Mouse (Mus musculus) midbrain, embryonic 11.5 days (tissue): ENCODE results near the gene Meis3. TPM values are rescaled to one million over a fixed set of nuclear protein-coding genes. Genes with fewer than 3 reads are reported as not detected.

ENCODE experiments used
- ATAC-seq: fragments of 200-750 bp; cut with Nextera tagmentation; 2 replicates; pipeline ENCODE4 v1.8.0; 2017; ENCODE audit warnings: moderate TSS enrichment, moderate library complexity; ENCODE audit not compliant: low FRiP score
- DNase-seq: peaks from one replicate; pipeline ENCODE4 v3.0.0; 2015; ENCODE audit warnings: low spot score; ENCODE audit errors: missing footprints
- H3K27ac ChIP-seq: fragments of 300-500 bp; sonication (generic); 2 replicates; pipeline ENCODE4 v1.5.1; 2014; ENCODE audit warnings: low read depth, low read length
- H3K27me3 ChIP-seq: fragments of 300-500 bp; sonication (generic); 2 replicates; pipeline ENCODE4 v1.6.1; 2014; ENCODE audit warnings: mild to moderate bottlenecking, low read length, moderate library complexity, mixed read lengths; ENCODE audit not compliant: control insufficient read depth, insufficient read depth
- H3K36me3 ChIP-seq: fragments of 300-500 bp; sonication (generic); 2 replicates; pipeline ENCODE4 v1.6.1; 2014; ENCODE audit warnings: mild to moderate bottlenecking, low read length, moderate library complexity, mixed read lengths; ENCODE audit not compliant: control insufficient read depth, insufficient read depth
- H3K4me1 ChIP-seq: fragments of 300-500 bp; sonication (generic); 2 replicates; pipeline ENCODE4 v1.6.1; 2014; ENCODE audit warnings: low read length; ENCODE audit not compliant: control insufficient read depth, insufficient read depth
- H3K4me2 ChIP-seq: fragments of 300-500 bp; sonication (generic); 2 replicates; pipeline ENCODE4 v1.6.1; 2014; ENCODE audit warnings: mild to moderate bottlenecking, moderate library complexity
- H3K4me3 ChIP-seq: fragments of 300-500 bp; sonication (generic); 2 replicates; pipeline ENCODE4 v1.5.1; 2014; ENCODE audit warnings: low read depth, low read length
- H3K9ac ChIP-seq: fragments of 300-500 bp; sonication (generic); 2 replicates; pipeline ENCODE4 v1.6.1; 2014; ENCODE audit warnings: low read length
- H3K9me3 ChIP-seq: fragments of 300-500 bp; sonication (generic); 2 replicates; pipeline ENCODE4 v1.6.1; 2016; ENCODE audit warnings: low read length; ENCODE audit not compliant: control insufficient read depth
- WGBS: fragments of 180-500 bp; shearing (Covaris S2); extraction: QIAGEN DNeasy Blood & Tissue Kit; methylation state at CpG from one replicate; pipeline ENCODE4 v1.1.7; 2014; 5-methylcytosine and 5-hydroxymethylcytosine counted together
- polyA plus RNA-seq: library from polyadenylated mRNA; unstranded; fragments of >200 nt; fragmentation: Nextera tagmentation; extraction: Ambion mirVana; gene quantifications from 2 replicates; pipeline ENCODE4 v1.2.1, GENCODE M21; 2014

The Meis3 gene
- polyA plus RNA-seq, 1 experiment from 2014 or later, result 80.7 TPM

DNA sequence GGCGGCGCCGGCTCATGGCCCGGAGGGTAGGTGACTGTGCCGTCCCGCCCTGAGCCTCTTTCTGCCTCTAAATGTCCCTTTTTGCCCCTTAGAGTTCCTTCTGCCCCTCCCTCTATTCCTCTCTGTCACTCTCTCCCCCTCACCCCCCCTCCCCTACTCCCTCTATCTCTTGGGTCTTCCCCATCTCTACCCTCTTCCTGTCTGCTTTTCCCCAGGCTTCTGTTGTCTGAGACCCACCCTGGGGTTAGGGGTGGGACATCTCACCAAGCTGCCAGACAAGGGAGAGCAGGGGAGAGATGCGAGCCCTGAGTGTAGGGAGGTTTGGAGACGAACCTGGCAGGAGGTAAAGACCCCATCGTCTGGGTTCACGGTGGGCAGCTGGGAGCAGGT is 647 bp downstream of the Meis3 start:
- peaks cover 8% of the 10 kb centered on the region for H3K36me3 ChIP-seq
- WGBS, result 0% methylated on average over 10 of the region's 10 CpGs
- H3K27ac ChIP-seq, result peak overlapping the region; percentile 38; the same call in 1 of the 2 replicates
- DNase-seq (no peak), ATAC-seq (peak; percentile 45)
- no peaks in the 10 kb centered on the region for H3K27me3 ChIP-seq
- no peaks in the 10 kb centered on the region; the same call in 1 of the 2 replicates for H3K9me3 ChIP-seq
- H3K4me3 ChIP-seq, result peak overlapping the region; percentile 73
- peak overlapping the region; percentile 53 for H3K4me2 ChIP-seq
- H3K9ac ChIP-seq, result peak overlapping the region; percentile 86
- peaks cover 15% of the 10 kb centered on the region for H3K4me1 ChIP-seq

DNA sequence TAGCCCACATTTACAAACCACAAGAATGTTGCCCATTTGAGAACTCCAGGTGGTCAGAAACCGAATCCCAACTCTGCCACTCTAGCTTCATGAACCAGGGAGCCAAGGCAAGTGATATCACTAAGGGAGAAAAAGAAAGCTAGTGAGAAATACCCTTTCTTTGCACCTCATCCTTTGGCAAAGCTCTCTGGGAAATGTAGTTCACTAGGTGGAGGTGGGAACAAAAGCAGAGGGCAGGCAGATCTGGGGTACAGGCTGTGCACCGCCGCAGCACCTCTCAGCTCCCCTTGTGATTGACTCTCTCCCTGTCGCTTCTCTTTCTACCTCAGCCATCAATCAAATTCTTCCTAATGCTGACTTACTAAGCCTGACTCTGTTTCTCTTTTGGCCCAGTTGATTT is 3.2 kb downstream of the Meis3 start:
- H3K9ac ChIP-seq, result no peak overlapping the region
- H3K4me2 ChIP-seq, result no peak overlapping the region
- no peaks in the 10 kb centered on the region for H3K9me3 ChIP-seq
- 81% methylated on average over 4 of the region's 4 CpGs for WGBS
- H3K4me1 ChIP-seq, result peaks cover 10% of the 10 kb centered on the region
- no peak overlapping the region for H3K4me3 ChIP-seq
- peaks cover 8% of the 10 kb centered on the region for H3K36me3 ChIP-seq
- ATAC-seq (no peak), DNase-seq (peak; percentile 12)
- H3K27ac ChIP-seq, result no peak overlapping the region
- no peaks in the 10 kb centered on the region for H3K27me3 ChIP-seq

DNA sequence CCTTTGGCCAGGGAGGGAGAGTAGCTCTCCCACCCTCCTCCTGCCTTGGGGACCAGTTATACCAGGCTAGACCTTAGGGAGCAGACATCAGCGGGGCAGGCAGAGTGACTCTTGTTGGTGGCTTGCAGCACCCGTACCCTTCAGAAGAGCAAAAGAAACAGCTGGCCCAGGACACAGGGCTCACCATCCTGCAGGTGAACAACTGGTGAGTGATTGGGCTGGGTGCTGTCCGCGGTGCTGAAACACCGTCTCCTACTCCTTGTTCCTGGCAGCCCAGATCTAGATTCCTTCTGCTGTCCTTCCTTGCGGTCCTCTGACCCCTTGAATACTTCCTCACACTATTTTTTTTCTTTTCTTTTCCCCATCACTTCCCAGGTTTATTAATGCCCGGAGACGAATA is 8.8 kb downstream of the Meis3 start:
- H3K9ac ChIP-seq, result no peak overlapping the region

DNA sequence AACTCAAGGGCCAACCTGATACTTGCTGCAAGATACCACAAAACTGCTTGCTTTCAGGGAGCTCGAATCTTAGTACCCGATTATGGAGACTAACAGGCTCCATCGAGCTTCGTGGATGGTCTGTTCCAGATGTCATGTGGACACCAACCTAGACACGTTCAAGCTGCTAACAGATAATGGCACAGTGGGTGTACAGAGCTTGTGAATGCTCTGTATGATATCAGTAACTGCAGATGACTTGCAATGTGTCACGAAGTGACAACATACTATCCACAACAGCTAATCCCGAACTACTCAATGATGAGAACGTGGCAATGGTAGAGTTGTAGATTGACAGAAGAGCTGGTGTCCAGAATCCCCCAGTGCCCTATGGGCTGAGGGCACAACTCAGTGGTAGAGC is 12.6 kb downstream of the Meis3 start:
- no peak overlapping the region for H3K4me2 ChIP-seq
- 82% methylated on average over 8 of the region's 8 CpGs for WGBS
- ATAC-seq, result no peak
- H3K27ac ChIP-seq, result no peak overlapping the region
- no peak overlapping the region for H3K9ac ChIP-seq
- H3K4me3 ChIP-seq, result no peak overlapping the region
- no peak for DNase-seq
- H3K4me1 ChIP-seq, result no peaks in the 10 kb centered on the region
- peaks cover 6% of the 10 kb centered on the region for H3K36me3 ChIP-seq
- no peaks in the 10 kb centered on the region for H3K27me3 ChIP-seq
- no peaks in the 10 kb centered on the region for H3K9me3 ChIP-seq

More for the DNA sequence above, 8.8 kb downstream of the Meis3 start:
- Histone ChIP-seq H3K4me2 (no peak overlapping the region), H3K9me3 (no peaks in the 10 kb centered on the region), H3K4me3 (no peak overlapping the region), H3K27ac (no peak overlapping the region), H3K4me1 (no peaks in the 10 kb centered on the region), H3K27me3 (no peaks in the 10 kb centered on the region), H3K36me3 (peaks cover 14% of the 10 kb centered on the region)
- WGBS, result 29% methylated on average over 8 of the region's 8 CpGs
- peak; percentile 87 for DNase-seq
- ATAC-seq, result no peak

DNA sequence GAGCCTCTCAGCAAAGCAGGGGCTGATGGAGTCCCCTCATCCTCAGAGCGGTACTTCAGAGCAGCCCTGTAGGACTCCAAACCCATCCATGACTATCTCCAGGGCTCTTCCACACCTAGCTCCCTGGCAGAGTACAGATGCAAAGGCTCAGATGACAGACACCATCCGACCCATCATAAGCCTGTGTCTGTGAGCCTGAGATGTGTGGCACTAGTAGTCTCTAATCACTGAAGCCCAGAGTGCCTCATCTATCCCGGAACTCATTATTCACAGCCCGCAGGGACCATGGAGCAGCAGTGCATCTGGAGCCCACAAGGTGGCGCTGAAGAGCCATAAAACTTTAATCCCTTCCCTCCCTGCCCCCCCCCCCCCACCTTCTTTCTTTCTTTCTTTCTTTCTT is 17.4 kb downstream of the Meis3 start:
- 20% methylated on average over 5 of the region's 5 CpGs for WGBS
- H3K4me1 ChIP-seq, result no peaks in the 10 kb centered on the region
- no peak overlapping the region for H3K27ac ChIP-seq
- no peak overlapping the region for H3K4me2 ChIP-seq
- no peak overlapping the region for H3K4me3 ChIP-seq
- H3K9me3 ChIP-seq, result no peaks in the 10 kb centered on the region
- H3K9ac ChIP-seq, result no peak overlapping the region
- peak; percentile 56 for ATAC-seq
- peak; percentile 98 for DNase-seq
- H3K36me3 ChIP-seq, result peaks cover 4% of the 10 kb centered on the region; the same call in 1 of the 2 replicates
- H3K27me3 ChIP-seq, result no peaks in the 10 kb centered on the region

DNA sequence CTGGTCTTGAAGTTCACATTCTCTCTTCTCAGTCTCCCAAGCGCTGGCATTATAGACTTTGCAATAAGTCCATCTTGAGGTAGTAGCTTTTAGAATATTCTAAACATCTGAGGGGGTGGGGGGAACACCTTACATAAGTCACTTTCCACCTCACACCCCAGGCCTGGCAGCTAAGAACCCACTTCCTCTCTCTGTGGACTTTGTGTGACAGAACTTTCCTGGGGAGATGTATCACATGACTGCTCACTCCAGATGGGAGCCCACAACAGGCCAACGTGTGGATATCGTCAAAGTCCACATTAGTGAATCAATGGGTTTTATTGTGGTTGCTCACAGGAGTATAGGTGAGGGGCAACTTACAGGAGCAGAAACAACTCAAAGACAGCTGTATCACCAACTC is 18.8 kb downstream of the Meis3 start:
- no peak for ATAC-seq
- H3K4me2 ChIP-seq, result no peak overlapping the region
- no peaks in the 10 kb centered on the region for H3K9me3 ChIP-seq
- DNase-seq, result no peak
- H3K9ac ChIP-seq, result no peak overlapping the region
- no peak overlapping the region for H3K4me3 ChIP-seq
- H3K36me3 ChIP-seq, result peaks cover 7% of the 10 kb centered on the region; the same call in 1 of the 2 replicates
- no peaks in the 10 kb centered on the region for H3K27me3 ChIP-seq
- WGBS, result 63% methylated on average over 3 of the region's 3 CpGs
- no peak overlapping the region for H3K27ac ChIP-seq
- H3K4me1 ChIP-seq, result no peaks in the 10 kb centered on the region

- peaks cover 7% of the 10 kb centered on the region; the same call in 1 of the 2 replicates for H3K36me3 ChIP-seq
- no peak overlapping the region for H3K4me3 ChIP-seq
- H3K27me3 ChIP-seq, result no peaks in the 10 kb centered on the region
- no peak overlapping the region for H3K4me2 ChIP-seq
- H3K9ac ChIP-seq, result no peak overlapping the region
- ATAC-seq (no peak), DNase-seq (no peak)
- H3K27ac ChIP-seq, result no peak overlapping the region
- WGBS, result 83% methylated on average over 6 of the region's 6 CpGs
- H3K9me3 ChIP-seq, result no peaks in the 10 kb centered on the region
- H3K4me1 ChIP-seq, result no peaks in the 10 kb centered on the region
Observed at GRCm38 (mm10) chr7:16196616-16197015, 21.7 kb downstream of the Meis3 start.

DNA sequence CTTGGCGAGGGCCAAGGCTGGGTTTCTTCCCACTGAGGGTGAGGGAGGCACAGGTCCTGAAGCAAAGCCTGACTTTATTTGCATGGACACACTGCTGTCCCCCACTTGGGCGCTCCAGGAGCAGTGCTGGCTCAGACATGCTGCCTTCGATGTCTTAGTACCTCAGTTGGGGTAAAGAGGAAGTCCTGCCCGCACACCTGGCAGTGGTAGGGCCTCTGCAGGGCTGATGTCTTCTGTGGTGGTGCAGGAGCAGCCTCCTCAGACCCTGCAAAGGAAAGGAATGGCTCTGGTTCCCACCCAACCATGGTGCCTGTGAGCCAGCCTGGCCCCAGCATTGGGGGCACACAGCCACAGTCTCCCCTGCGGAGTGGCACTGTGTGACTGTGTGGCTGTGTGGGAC is 22.3 kb downstream of the Meis3 start:
- 85% methylated on average over 5 of the region's 5 CpGs for WGBS
- H3K9ac ChIP-seq, result no peak overlapping the region

DNA sequence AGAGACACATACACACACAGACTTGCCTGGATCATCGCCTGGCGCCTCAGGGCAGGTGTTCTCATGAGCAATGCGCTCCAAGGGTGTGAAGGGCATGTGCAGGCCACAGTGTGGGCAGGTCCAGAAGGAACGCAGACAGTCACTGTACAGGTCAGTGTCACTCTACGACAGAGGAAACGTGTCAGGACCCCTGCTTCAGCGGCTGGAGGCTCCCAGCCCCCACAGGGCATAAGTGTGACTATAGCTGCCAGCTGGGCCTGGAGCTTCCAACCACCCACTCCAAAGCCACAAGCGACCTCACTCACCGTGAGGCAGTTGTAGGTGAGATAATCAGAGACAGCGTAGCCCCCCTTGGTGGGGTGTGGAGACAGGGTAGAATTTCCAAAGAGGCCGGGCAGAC is 23.6 kb downstream of the Meis3 start:
- H3K36me3 ChIP-seq, result peaks cover 12% of the 10 kb centered on the region
- WGBS, result 89% methylated on average over 11 of the region's 11 CpGs
- ATAC-seq, result no peak

More for the DNA sequence above, 22.3 kb downstream of the Meis3 start:
- no peak overlapping the region for H3K4me3 ChIP-seq
- ATAC-seq (no peak), DNase-seq (no peak)
- H3K36me3 ChIP-seq, result peaks cover 7% of the 10 kb centered on the region; the same call in 1 of the 2 replicates
- no peaks in the 10 kb centered on the region for H3K27me3 ChIP-seq
- no peaks in the 10 kb centered on the region for H3K4me1 ChIP-seq
- H3K9me3 ChIP-seq, result no peaks in the 10 kb centered on the region
- H3K4me2 ChIP-seq, result no peak overlapping the region
- no peak overlapping the region for H3K27ac ChIP-seq

More for the DNA sequence above, 23.6 kb downstream of the Meis3 start:
- Histone ChIP-seq H3K4me1 (no peaks in the 10 kb centered on the region), H3K9ac (no peak overlapping the region), H3K4me3 (no peak overlapping the region), H3K27ac (no peak overlapping the region), H3K27me3 (no peaks in the 10 kb centered on the region), H3K4me2 (no peak overlapping the region), H3K9me3 (no peaks in the 10 kb centered on the region)
- no peak for DNase-seq
